Mouse (Mus musculus) right cerebral cortex, postnatal 10 days (tissue): ENCODE measurements around the gene Lin7a.

Experiments used
- DNase-seq, 2 experiments: peaks; one replicate each; pipeline ENCODE4 v3.0.0; 2021; ENCODE audit warnings: low spot score in 2 of 2

Gene Lin7a

GRCm38 (mm10) chr10:107251271-107251670, 20.2 kb upstream of the Lin7a start:
- DNase-seq, result no peak

- DNase-seq, result no peak
These were observed 19.5 kb upstream of the Lin7a start for GRCm38 (mm10) chr10:107251801-107252502.

- DNase-seq, result no peak
These were observed 19.0 kb upstream of the Lin7a start for GRCm38 (mm10) chr10:107252503-107252815.

GRCm38 (mm10) chr10:107253191-107253965, 18.1 kb upstream of the Lin7a start:
- no peak for DNase-seq

- no peak for DNase-seq
These were observed 16.8 kb upstream of the Lin7a start for GRCm38 (mm10) chr10:107254656-107255055.

GRCm38 (mm10) chr10:107255351-107256050, 16.0 kb upstream of the Lin7a start:
- DNase-seq, result no peak

- DNase-seq, result no peak
These were observed 15.0 kb upstream of the Lin7a start for GRCm38 (mm10) chr10:107256451-107256960.

- no peak for DNase-seq
These were observed 11.1 kb upstream of the Lin7a start for GRCm38 (mm10) chr10:107260428-107260827.

- peak; percentile 48 to 52 for DNase-seq
These were observed 781 bp downstream of the Lin7a start for GRCm38 (mm10) chr10:107272131-107272803.

- peak; percentile 31 to 33 for DNase-seq
These were observed 1.3 kb downstream of the Lin7a start for GRCm38 (mm10) chr10:107272804-107273145.

GRCm38 (mm10) chr10:107273848-107274247, 2.4 kb downstream of the Lin7a start:
- DNase-seq, result no peak

- no peak for DNase-seq
These were observed 3.3 kb downstream of the Lin7a start for GRCm38 (mm10) chr10:107274785-107275184.

- DNase-seq, result no peak
These were observed 5.2 kb downstream of the Lin7a start for GRCm38 (mm10) chr10:107276647-107277046.

GRCm38 (mm10) chr10:107293934-107294664, 22.6 kb downstream of the Lin7a start:
- no peak for DNase-seq

GRCm38 (mm10) chr10:107300587-107301248, 29.2 kb downstream of the Lin7a start:
- no peak for DNase-seq

- no peak for DNase-seq
These were observed 39.5 kb downstream of the Lin7a start for GRCm38 (mm10) chr10:107310964-107311490.

GRCm38 (mm10) chr10:107312609-107313008, 41.1 kb downstream of the Lin7a start:
- no peak for DNase-seq

- DNase-seq, result no peak
These were observed 41.9 kb downstream of the Lin7a start for GRCm38 (mm10) chr10:107313395-107313794.

- no peak for DNase-seq
These were observed 43.8 kb downstream of the Lin7a start for GRCm38 (mm10) chr10:107315251-107315650.

- DNase-seq, result no peak
These were observed 44.2 kb downstream of the Lin7a start for GRCm38 (mm10) chr10:107315681-107316080.

- DNase-seq, result no peak
These were observed 44.6 kb downstream of the Lin7a start for GRCm38 (mm10) chr10:107316100-107316499.
